Mouse (Mus musculus): Measurements from ENCODE around the gene Kctd7.

DNA sequence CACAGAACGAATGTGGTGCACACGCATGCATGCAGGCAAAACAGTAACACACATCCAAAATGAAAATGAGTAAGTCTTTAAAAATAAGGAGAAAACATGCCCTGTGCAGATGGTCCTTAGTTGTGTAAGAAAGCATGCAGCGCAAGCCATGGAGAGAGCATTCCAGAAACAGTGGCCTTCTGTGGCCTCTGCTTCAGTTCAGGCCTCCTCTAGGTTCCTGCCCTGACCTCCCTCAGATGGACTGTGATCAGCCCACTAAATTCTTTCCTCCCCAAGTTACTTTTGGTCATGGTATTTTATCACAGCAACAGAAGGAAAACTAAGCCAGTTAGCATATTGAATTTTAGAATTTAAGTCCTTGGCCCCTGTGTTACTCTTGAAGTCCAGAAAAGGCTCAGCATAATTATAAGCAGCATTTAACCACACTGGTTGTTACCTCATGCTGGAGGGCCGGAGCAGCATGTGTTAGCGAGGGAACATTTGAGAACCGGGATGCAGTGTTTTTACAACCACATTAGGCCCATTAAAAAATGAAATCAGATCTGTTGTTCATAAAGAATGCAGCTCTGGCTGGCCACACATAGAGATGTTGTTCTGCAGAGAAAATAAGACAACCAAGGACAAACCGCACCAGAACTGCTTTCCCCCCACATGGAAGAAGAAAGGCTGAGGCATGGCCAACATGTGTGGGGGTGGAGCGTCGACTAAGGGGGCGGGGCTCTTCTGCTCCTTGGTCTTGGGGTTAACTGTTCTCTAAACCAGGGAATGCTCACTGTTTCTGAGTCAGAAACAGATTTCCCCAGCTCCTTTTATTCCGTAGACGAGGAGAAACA, 33.8 kb upstream of the Kctd7 start:
- TF ChIP-seq CTCF (IDR thresholded peaks at IDR 0.05; ENCODE audit: low read depth, low read length) (no peak), POLR2A (IDR thresholded peaks at IDR 0.05; ENCODE audit: borderline replicate concordance, low read depth, low read length) (no peak)

All from bone marrow macrophage, adult 2 months (primary cell).